Mouse (Mus musculus) forebrain, postnatal 0 days (tissue): ENCODE data around the gene Mtfr1l. TPM values are rescaled to one million over a fixed set of nuclear protein-coding genes. Genes with fewer than 3 reads are reported as not detected.

Experiments used
- ATAC-seq: fragments of 200-750 bp; cut with Nextera tagmentation; 2 replicates; pipeline ENCODE4 v1.8.0; 2017; ENCODE audit warnings: mild to moderate bottlenecking, moderate library complexity
- DNase-seq: peaks from one replicate; pipeline ENCODE4 v3.0.0-alpha.2; 2015
- H3K27ac ChIP-seq: fragments of 300-500 bp; sonication (generic); 2 replicates; pipeline ENCODE4 v1.5.1; 2014; ENCODE audit warnings: low read depth, mild to moderate bottlenecking, antibody characterized with exemption, low read length, moderate library complexity, mixed read lengths
- H3K27me3 ChIP-seq: fragments of 300-500 bp; sonication (generic); 2 replicates; pipeline ENCODE4 v1.6.1; 2014; ENCODE audit warnings: mild to moderate bottlenecking, low read length, mixed read lengths; ENCODE audit not compliant: insufficient read depth
- H3K36me3 ChIP-seq: fragments of 300-500 bp; sonication (generic); 2 replicates; pipeline ENCODE4 v1.6.1; 2014; ENCODE audit warnings: mild to moderate bottlenecking, moderate library complexity; ENCODE audit not compliant: insufficient read depth
- H3K4me1 ChIP-seq: fragments of 300-500 bp; sonication (generic); 2 replicates; pipeline ENCODE4 v1.6.1; 2014; ENCODE audit warnings: antibody characterized with exemption; ENCODE audit not compliant: insufficient read depth
- H3K4me2 ChIP-seq: fragments of 300-500 bp; sonication (generic); 2 replicates; pipeline ENCODE4 v1.6.1; 2014; ENCODE audit warnings: low read depth, mild to moderate bottlenecking, moderate library complexity
- H3K4me3 ChIP-seq: fragments of 300-500 bp; sonication (generic); 2 replicates; pipeline ENCODE4 v1.5.1; 2014; ENCODE audit warnings: low read depth, low read length, mixed read lengths
- H3K9ac ChIP-seq: fragments of 300-500 bp; sonication (generic); 2 replicates; pipeline ENCODE4 v1.6.1; 2014; ENCODE audit warnings: mild to moderate bottlenecking
- H3K9me3 ChIP-seq: fragments of 300-500 bp; sonication (generic); 2 replicates; pipeline ENCODE4 v1.6.1; 2016; ENCODE audit warnings: low read length
- CTCF ChIP-seq: sonication (generic); IDR thresholded peaks from 2 replicates; pipeline ENCODE4 v1.5.1; 2016; ENCODE audit warnings: antibody characterized with exemption, control low read depth, low read depth
- WGBS: fragments of 180-500 bp; shearing (Covaris S2); extraction: QIAGEN DNeasy Blood & Tissue Kit; methylation state at CpG from one replicate; pipeline ENCODE4 v1.1.7; 2014; 5-methylcytosine and 5-hydroxymethylcytosine counted together
- polyA plus RNA-seq: library from polyadenylated mRNA; unstranded; fragments of >200 nt; fragmentation: Nextera tagmentation; extraction: Ambion mirVana; gene quantifications from 2 replicates; pipeline ENCODE4 v1.2.1, GENCODE M21; 2015
- total RNA-seq: library from RNA; depleted of rRNA; stranded (reverse); fragments of >200 nt; gene quantifications from 2 replicates; pipeline ENCODE4 v1.2.3, GENCODE M21; 2014; rRNA removed

Gene Mtfr1l
- total RNA-seq, result 116 and 119 TPM in 2 replicates
- polyA plus RNA-seq, result 191 and 194 TPM in 2 replicates

GRCm38 (mm10) chr4:134534932-134535786 lies at the start of gene Mtfr1l:
TSS of gene Mtfr1l (minus strand) at chr4:134535387.
- TF ChIP-seq CTCF, result no peak
- peaks cover 30% of the 10 kb centered on the region for H3K36me3 ChIP-seq

GRCm38 (mm10) chr4:134583513-134583912 lies 48.3 kb upstream of the Mtfr1l start:
- H3K9ac ChIP-seq, result no peak overlapping the region

More at GRCm38 (mm10) chr4:134534932-134535786, at the start of gene Mtfr1l:
- DNase-seq (peak; percentile 95), ATAC-seq (peak; percentile 97)
- peak within 1 kb of the TSS; percentile 99 for H3K4me2 ChIP-seq
- H3K27me3 ChIP-seq, result no peaks in the 10 kb centered on the region
- WGBS, result 2% methylated on average over 68 of the region's 71 CpGs
- H3K9ac ChIP-seq, result peak within 1 kb of the TSS; percentile 80
- no peaks in the 10 kb centered on the region for H3K9me3 ChIP-seq
- H3K27ac ChIP-seq, result peak within 1 kb of the TSS; percentile 90
- H3K4me1 ChIP-seq, result peaks cover 10% of the 10 kb centered on the region
- H3K4me3 ChIP-seq, result peak within 1 kb of the TSS; percentile 97

GRCm38 (mm10) chr4:134581365-134581764 lies 46.2 kb upstream of the Mtfr1l start:
- Histone ChIP-seq H3K27me3 (no peaks in the 10 kb centered on the region), H3K4me1 (peaks cover 22% of the 10 kb centered on the region), H3K9ac (no peak overlapping the region), H3K4me3 (no peak overlapping the region), H3K4me2 (no peak overlapping the region), H3K27ac (peak overlapping the region; percentile 45; the same call in 1 of the 2 replicates), H3K36me3 (no peaks in the 10 kb centered on the region), H3K9me3 (no peaks in the 10 kb centered on the region)
- no peak for TF ChIP-seq CTCF
- ATAC-seq (0 out of 2 replicates have a peak, but pooled peaks have one; percentile 18), DNase-seq (no peak)
- WGBS, result 46% methylated on average over 8 of the region's 8 CpGs

More at GRCm38 (mm10) chr4:134583513-134583912, 48.3 kb upstream of the Mtfr1l start:
- Histone ChIP-seq H3K9me3 (no peaks in the 10 kb centered on the region), H3K4me3 (no peak overlapping the region), H3K4me2 (no peak overlapping the region), H3K4me1 (peaks cover 22% of the 10 kb centered on the region), H3K36me3 (no peaks in the 10 kb centered on the region), H3K27me3 (no peaks in the 10 kb centered on the region), H3K27ac (no peak overlapping the region)
- peak; percentile 50 for TF ChIP-seq CTCF
- no peak for DNase-seq
- WGBS, result 76% methylated on average over 3 of the region's 3 CpGs
- ATAC-seq, result no peak

GRCm38 (mm10) chr4:134580351-134581148 lies 45.4 kb upstream of the Mtfr1l start:
- 43% methylated on average over 15 of the region's 15 CpGs for WGBS
- Histone ChIP-seq H3K9ac (no peak overlapping the region), H3K27me3 (no peaks in the 10 kb centered on the region), H3K4me1 (peaks cover 22% of the 10 kb centered on the region), H3K4me3 (no peak overlapping the region), H3K36me3 (no peaks in the 10 kb centered on the region), H3K9me3 (no peaks in the 10 kb centered on the region), H3K4me2 (no peak overlapping the region), H3K27ac (peak overlapping the region; percentile 45; the same call in 1 of the 2 replicates)
- TF ChIP-seq CTCF, result peak; percentile 20; the same call in 1 of the 2 replicates
- peak; percentile 90 for DNase-seq
- ATAC-seq, result peak; percentile 91

- H3K4me1 ChIP-seq, result peaks cover 22% of the 10 kb centered on the region
- H3K9ac ChIP-seq, result no peak overlapping the region
- WGBS, result 37% methylated on average over 5 of the region's 5 CpGs
- no peak for DNase-seq
- no peaks in the 10 kb centered on the region for H3K27me3 ChIP-seq
- no peaks in the 10 kb centered on the region for H3K36me3 ChIP-seq
- no peak for ATAC-seq
- TF ChIP-seq CTCF, result no peak
- no peaks in the 10 kb centered on the region for H3K9me3 ChIP-seq
- H3K4me2 ChIP-seq, result no peak overlapping the region
- H3K4me3 ChIP-seq, result no peak overlapping the region
- no peak overlapping the region for H3K27ac ChIP-seq
Observed at GRCm38 (mm10) chr4:134579620-134580019, 44.4 kb upstream of the Mtfr1l start.

GRCm38 (mm10) chr4:134579212-134579611 lies 44.0 kb upstream of the Mtfr1l start:
- Histone ChIP-seq H3K36me3 (no peaks in the 10 kb centered on the region), H3K9me3 (no peaks in the 10 kb centered on the region), H3K4me2 (no peak overlapping the region), H3K9ac (no peak overlapping the region), H3K4me1 (peaks cover 22% of the 10 kb centered on the region), H3K27ac (no peak overlapping the region), H3K27me3 (no peaks in the 10 kb centered on the region), H3K4me3 (no peak overlapping the region)
- ATAC-seq (no peak), DNase-seq (no peak)
- 21% methylated on average over 11 of the region's 11 CpGs for WGBS
- TF ChIP-seq CTCF, result peak; percentile 35

- DNase-seq, result no peak
- 67% methylated on average over 5 of the region's 5 CpGs for WGBS
- Histone ChIP-seq H3K4me2 (no peak overlapping the region), H3K27ac (no peak overlapping the region), H3K4me3 (no peak overlapping the region), H3K4me1 (peaks cover 22% of the 10 kb centered on the region), H3K9me3 (no peaks in the 10 kb centered on the region), H3K9ac (no peak overlapping the region), H3K36me3 (no peaks in the 10 kb centered on the region), H3K27me3 (no peaks in the 10 kb centered on the region)
- no peak for ATAC-seq
- TF ChIP-seq CTCF, result no peak
Observed at GRCm38 (mm10) chr4:134578407-134578806, 43.2 kb upstream of the Mtfr1l start.
